Mouse (Mus musculus) embryonic facial prominence, embryonic 10.5 days (tissue): ENCODE results near the gene Scaf11. TPM values are rescaled to one million over a fixed set of nuclear protein-coding genes. Genes with fewer than 3 reads are reported as not detected.

Experiments used
- DNase-seq: peaks from one replicate; pipeline ENCODE4 v3.0.0-alpha.2; 2017; ENCODE audit warnings: low spot score
- H3K27ac ChIP-seq: fragments of 300-500 bp; sonication (generic); replicated peaks from 2 replicates; pipeline ENCODE4 v1.5.1; 2016; ENCODE audit warnings: mild to moderate bottlenecking
- H3K27me3 ChIP-seq: fragments of 300-500 bp; sonication (generic); replicated peaks from 2 replicates; pipeline ENCODE4 v1.6.1; 2016; ENCODE audit warnings: low read depth, mild to moderate bottlenecking; ENCODE audit not compliant: poor library complexity, severe bottlenecking
- H3K36me3 ChIP-seq: fragments of 300-500 bp; sonication (generic); replicated peaks from 2 replicates; pipeline ENCODE4 v1.6.1; 2016; ENCODE audit warnings: mild to moderate bottlenecking, moderate library complexity
- H3K4me1 ChIP-seq: fragments of 300-500 bp; sonication (generic); 2 replicates; pipeline ENCODE4 v1.6.1; 2016
- H3K4me3 ChIP-seq: fragments of 300-500 bp; sonication (generic); 2 replicates; pipeline ENCODE4 v1.5.1; 2016; ENCODE audit warnings: mild to moderate bottlenecking, moderate library complexity
- H3K9me3 ChIP-seq: fragments of 300-500 bp; sonication (generic); 2 replicates; pipeline ENCODE4 v1.6.1; 2016; ENCODE audit warnings: mild to moderate bottlenecking
- WGBS: fragments of 180-500 bp; shearing (Covaris S2); methylation state at CpG from one replicate; pipeline ENCODE4 v1.1.7; 2016; 5-methylcytosine and 5-hydroxymethylcytosine counted together
- polyA plus RNA-seq: library from polyadenylated mRNA; unstranded; fragments of >200 nt; fragmentation: Nextera tagmentation; extraction: Ambion mirVana; gene quantifications from 2 replicates; pipeline ENCODE4 v1.2.1, GENCODE M21; 2016

Gene Scaf11
- polyA plus RNA-seq, 1 experiment from 2014 or later: 118 TPM

- H3K27me3 ChIP-seq: no peaks in the 10 kb centered on the region
- no peaks in the 10 kb centered on the region for H3K9me3 ChIP-seq
- no peak overlapping the region for H3K27ac ChIP-seq
- DNase-seq: no peak
- WGBS: 94% methylated on average over 8 of the region's 8 CpGs
- no peaks in the 10 kb centered on the region for H3K4me1 ChIP-seq
- H3K36me3 ChIP-seq: peaks cover 97% of the 10 kb centered on the region
- H3K4me3 ChIP-seq: no peak overlapping the region
Observed at GRCm38 (mm10) chr15:96419920-96420319, 40.7 kb downstream of the Scaf11 start.

GRCm38 (mm10) chr15:96418161-96418560 is 42.5 kb downstream of the Scaf11 start:
- H3K36me3 ChIP-seq: peaks cover 98% of the 10 kb centered on the region
- H3K4me3 ChIP-seq: no peak overlapping the region
- H3K9me3 ChIP-seq: no peaks in the 10 kb centered on the region
- WGBS: 95% methylated on average over 12 of the region's 12 CpGs
- H3K4me1 ChIP-seq: no peaks in the 10 kb centered on the region
- no peak overlapping the region for H3K27ac ChIP-seq
- no peaks in the 10 kb centered on the region for H3K27me3 ChIP-seq
- DNase-seq: no peak

- H3K27me3 ChIP-seq: no peaks in the 10 kb centered on the region
- H3K9me3 ChIP-seq: no peaks in the 10 kb centered on the region
- DNase-seq: no peak
- H3K4me1 ChIP-seq: no peaks in the 10 kb centered on the region
- no peak overlapping the region for H3K27ac ChIP-seq
- peaks cover 82% of the 10 kb centered on the region for H3K36me3 ChIP-seq
- no peak overlapping the region for H3K4me3 ChIP-seq
- 91% methylated on average over 6 of the region's 6 CpGs for WGBS
Observed at GRCm38 (mm10) chr15:96408717-96409121, 51.9 kb downstream of the Scaf11 start.

DNA sequence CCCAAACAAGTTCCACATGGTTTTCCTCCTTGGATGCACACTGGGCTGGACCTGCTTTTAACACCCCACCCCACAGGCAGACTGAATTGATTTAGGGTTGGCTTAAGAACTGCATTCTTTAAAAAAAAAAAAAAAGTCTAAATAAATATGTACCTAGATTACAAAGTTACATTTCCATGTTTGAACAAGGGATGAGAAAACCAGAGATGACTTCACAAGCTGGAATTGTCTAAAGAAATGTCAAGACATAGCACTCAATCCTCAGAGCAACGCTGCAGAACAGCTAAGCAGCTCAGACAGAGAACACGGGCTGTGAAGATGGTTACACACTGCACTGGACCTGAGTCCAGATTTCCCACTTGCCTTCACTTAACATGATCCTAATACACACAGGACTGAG is 53.5 kb downstream of the Scaf11 start:
- Histone ChIP-seq H3K27ac (no peak overlapping the region), H3K36me3 (peaks cover 82% of the 10 kb centered on the region), H3K4me1 (no peaks in the 10 kb centered on the region), H3K4me3 (no peak overlapping the region), H3K9me3 (no peaks in the 10 kb centered on the region), H3K27me3 (no peaks in the 10 kb centered on the region)
- DNase-seq: no peak
- 87% methylated on average over 2 of the region's 2 CpGs for WGBS

DNA sequence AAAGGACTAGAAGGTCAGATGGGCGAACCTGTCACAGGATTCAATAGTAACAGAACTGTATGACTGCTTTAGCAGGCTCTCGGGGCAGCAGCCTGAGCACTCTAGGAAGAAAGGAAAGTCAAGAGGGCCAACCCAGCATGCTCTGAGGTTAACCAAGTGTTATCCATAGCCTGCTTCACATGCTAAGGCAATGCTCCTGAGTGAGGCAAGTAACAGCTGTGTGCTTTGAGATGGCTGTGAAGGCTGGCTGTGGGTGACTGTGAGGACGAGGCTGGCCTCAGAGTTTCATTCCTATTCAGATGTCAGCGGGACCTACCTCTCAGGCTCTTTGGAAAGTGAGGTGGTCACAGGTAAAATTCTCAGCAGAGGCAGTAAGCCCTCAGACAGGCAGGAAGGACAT is 54.4 kb downstream of the Scaf11 start:
- H3K9me3 ChIP-seq: no peaks in the 10 kb centered on the region
- no peaks in the 10 kb centered on the region for H3K4me1 ChIP-seq
- no peak for DNase-seq
- WGBS: 85% methylated on average over 4 of the region's 4 CpGs
- H3K27ac ChIP-seq: no peak overlapping the region
- no peak overlapping the region for H3K4me3 ChIP-seq
- peaks cover 80% of the 10 kb centered on the region for H3K36me3 ChIP-seq
- no peaks in the 10 kb centered on the region for H3K27me3 ChIP-seq

DNA sequence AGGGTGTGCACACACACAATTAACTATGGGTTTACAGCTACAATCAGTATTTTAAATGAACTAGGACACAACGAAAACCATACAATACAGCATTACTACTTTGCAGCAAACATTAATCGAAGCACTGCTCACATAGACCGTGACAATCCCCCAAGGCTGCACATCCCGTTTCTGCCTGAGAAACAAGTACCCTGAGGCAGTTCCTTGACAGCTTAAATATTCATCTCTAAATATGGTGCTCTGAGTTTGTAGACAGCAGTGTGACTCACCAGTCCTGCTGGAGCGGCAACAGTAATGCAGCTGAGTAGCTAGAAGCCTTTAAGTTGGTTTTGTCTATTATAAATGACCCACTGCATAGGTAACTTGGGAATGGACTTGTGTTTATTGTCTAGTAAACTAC is 55.1 kb downstream of the Scaf11 start:
- peaks cover 75% of the 10 kb centered on the region for H3K36me3 ChIP-seq
- 83% methylated on average over 5 of the region's 5 CpGs for WGBS

GRCm38 (mm10) chr15:96398333-96398732 is 62.3 kb downstream of the Scaf11 start:
- Histone ChIP-seq H3K27me3 (no peaks in the 10 kb centered on the region), H3K4me1 (no peaks in the 10 kb centered on the region), H3K36me3 (peaks cover 84% of the 10 kb centered on the region), H3K4me3 (no peak overlapping the region), H3K27ac (no peak overlapping the region), H3K9me3 (no peaks in the 10 kb centered on the region)
- WGBS: 94% methylated on average over 10 of the region's 10 CpGs
- no peak for DNase-seq

More for the DNA sequence above, 55.1 kb downstream of the Scaf11 start:
- H3K9me3 ChIP-seq: no peaks in the 10 kb centered on the region
- no peak for DNase-seq
- no peak overlapping the region for H3K27ac ChIP-seq
- H3K4me1 ChIP-seq: no peaks in the 10 kb centered on the region
- no peaks in the 10 kb centered on the region for H3K27me3 ChIP-seq
- H3K4me3 ChIP-seq: no peak overlapping the region

DNA sequence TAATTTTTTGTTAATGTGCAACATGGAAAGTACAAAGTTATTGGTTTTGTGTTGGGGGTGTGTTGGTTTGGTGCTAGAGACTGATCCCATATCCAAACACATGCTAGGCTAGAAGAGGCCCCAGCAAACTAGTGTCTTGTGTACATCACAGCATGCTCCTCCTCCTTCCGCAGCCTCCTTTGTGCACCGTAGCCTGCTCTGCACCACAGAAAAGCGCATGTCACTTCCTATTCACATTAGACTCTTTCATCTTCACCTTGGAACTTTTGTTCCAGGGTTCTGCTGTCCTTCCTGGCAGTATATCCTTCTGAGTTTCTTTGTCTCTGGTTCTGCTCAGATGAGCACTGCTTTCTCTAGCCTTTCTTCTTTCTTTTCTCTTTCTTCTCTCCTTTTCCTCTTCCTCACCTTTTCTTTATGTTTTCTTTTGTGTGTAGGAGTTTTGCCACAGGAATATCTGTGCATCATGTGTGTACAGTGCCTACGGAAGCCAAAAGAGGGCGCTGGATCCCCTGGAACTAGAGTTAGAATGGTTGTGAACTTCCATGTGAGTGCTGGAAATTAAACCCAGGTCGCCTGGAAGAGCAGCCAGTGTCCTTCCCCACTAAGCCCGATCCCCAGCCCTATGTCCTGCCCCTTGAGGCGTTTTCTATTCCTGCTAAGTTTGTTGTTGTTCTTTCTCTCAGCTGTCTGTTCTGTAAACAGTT is 63.9 kb downstream of the Scaf11 start:
- no peak for DNase-seq
- Histone ChIP-seq H3K4me1 (no peaks in the 10 kb centered on the region), H3K9me3 (no peaks in the 10 kb centered on the region), H3K36me3 (peaks cover 82% of the 10 kb centered on the region), H3K27me3 (no peaks in the 10 kb centered on the region), H3K4me3 (no peak overlapping the region), H3K27ac (no peak overlapping the region)
- WGBS: 84% methylated on average over 8 of the region's 8 CpGs

DNA sequence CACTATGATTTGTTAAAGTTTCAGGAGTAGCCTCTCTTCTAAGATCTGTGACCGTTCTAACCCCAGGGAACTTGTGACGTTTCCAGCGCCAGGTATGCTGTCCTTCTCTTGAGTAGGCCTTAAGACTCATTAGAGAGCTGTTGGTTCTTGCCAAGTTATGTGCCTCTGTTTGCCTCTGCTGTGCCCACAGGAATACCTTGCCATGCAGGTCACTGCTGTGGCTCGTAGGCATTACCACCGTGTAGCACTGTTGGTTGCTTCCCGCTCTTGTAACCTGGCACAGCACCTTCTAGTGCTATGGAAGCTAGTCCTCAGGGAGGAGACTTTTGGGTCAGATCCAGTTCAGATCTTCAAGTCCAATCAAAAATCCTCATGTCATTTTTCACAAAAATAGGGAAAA is 65.6 kb downstream of the Scaf11 start:
- 97% methylated on average over 6 of the region's 6 CpGs for WGBS
- Histone ChIP-seq H3K27ac (no peak overlapping the region), H3K27me3 (no peaks in the 10 kb centered on the region), H3K4me3 (no peak overlapping the region), H3K4me1 (no peaks in the 10 kb centered on the region), H3K36me3 (peaks cover 94% of the 10 kb centered on the region), H3K9me3 (no peaks in the 10 kb centered on the region)
- DNase-seq: no peak

DNA sequence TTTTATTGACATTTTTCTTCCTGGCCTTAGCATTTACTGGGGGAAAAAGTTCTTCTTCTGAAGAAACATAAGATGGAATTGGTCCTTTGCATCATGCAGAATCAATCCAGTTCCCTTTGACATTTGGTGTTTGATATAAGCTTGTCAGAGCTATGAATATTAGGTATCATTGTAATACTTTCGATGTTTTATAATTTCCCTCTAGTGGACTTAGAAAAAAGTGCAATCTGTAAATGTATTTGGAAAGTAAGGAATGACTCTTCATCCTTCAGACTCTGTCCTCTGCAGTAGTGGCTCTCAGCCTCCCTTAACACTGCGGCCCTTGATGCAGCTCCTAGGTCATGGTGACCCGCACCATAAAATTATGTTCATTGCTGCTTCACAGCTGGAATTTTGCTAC is 67.8 kb downstream of the Scaf11 start:
- no peak for DNase-seq
- H3K9me3 ChIP-seq: no peaks in the 10 kb centered on the region
- H3K4me1 ChIP-seq: no peaks in the 10 kb centered on the region
- H3K4me3 ChIP-seq: no peak overlapping the region
- H3K27me3 ChIP-seq: no peaks in the 10 kb centered on the region
- H3K27ac ChIP-seq: no peak overlapping the region
- peaks cover 91% of the 10 kb centered on the region for H3K36me3 ChIP-seq
- WGBS: 96% methylated on average over 3 of the region's 3 CpGs

- no peak for DNase-seq
- Histone ChIP-seq H3K36me3 (peaks cover 86% of the 10 kb centered on the region), H3K27ac (no peak overlapping the region), H3K9me3 (no peaks in the 10 kb centered on the region), H3K27me3 (no peaks in the 10 kb centered on the region), H3K4me3 (no peak overlapping the region), H3K4me1 (no peaks in the 10 kb centered on the region)
- WGBS: 84% methylated on average over 1 of the region's 1 CpGs
Observed at GRCm38 (mm10) chr15:96388565-96388964, 72.1 kb downstream of the Scaf11 start.

GRCm38 (mm10) chr15:96382223-96382622 is 78.4 kb downstream of the Scaf11 start:
- H3K27ac ChIP-seq: no peak overlapping the region
- H3K36me3 ChIP-seq: peaks cover 94% of the 10 kb centered on the region
- H3K4me1 ChIP-seq: no peaks in the 10 kb centered on the region
- no peaks in the 10 kb centered on the region for H3K9me3 ChIP-seq
- 90% methylated on average over 11 of the region's 11 CpGs for WGBS
- DNase-seq: no peak
- H3K4me3 ChIP-seq: no peak overlapping the region
- H3K27me3 ChIP-seq: no peaks in the 10 kb centered on the region

GRCm38 (mm10) chr15:96377701-96378100 is 82.9 kb downstream of the Scaf11 start:
- H3K9me3 ChIP-seq: no peaks in the 10 kb centered on the region
- H3K36me3 ChIP-seq: peaks cover 99% of the 10 kb centered on the region
- no peak overlapping the region for H3K27ac ChIP-seq
- no peak overlapping the region for H3K4me3 ChIP-seq
- WGBS: 95% methylated on average over 7 of the region's 7 CpGs
- no peak for DNase-seq
- H3K27me3 ChIP-seq: no peaks in the 10 kb centered on the region
- H3K4me1 ChIP-seq: no peaks in the 10 kb centered on the region
